Mouse (Mus musculus): ENCODE measurements around the gene Lcn4.

DNA sequence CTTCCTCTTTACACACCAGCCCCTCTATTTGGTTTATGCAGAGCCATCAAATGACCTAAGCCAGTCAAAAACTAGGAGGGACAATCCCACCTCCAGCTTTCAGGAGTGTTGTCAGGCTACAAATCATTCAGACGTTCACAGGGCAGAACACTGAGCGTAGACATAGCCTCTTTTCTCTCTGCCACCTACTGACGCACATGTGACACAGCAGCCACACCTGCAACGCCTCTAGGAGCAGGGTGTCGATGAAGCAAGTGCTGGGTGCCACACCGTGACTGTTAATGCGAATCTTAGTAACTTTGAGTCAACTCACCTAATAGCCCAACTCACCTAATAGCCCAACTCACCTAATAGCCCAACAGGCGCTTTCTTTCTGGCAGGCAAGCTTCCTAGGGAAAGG is 32.0 kb downstream of the Lcn4 start:
- TF ChIP-seq POLR2A (IDR thresholded peaks at IDR 0.05; ENCODE audit: borderline replicate concordance, low read depth, low read length), result no peak
- TF ChIP-seq CTCF (IDR thresholded peaks at IDR 0.05; ENCODE audit: low read depth, low read length), result no peak
